Mouse (Mus musculus) C2C12 (cell line): ENCODE measurements around the gene Fbn1.

Source experiments
- CTCF ChIP-seq: IDR thresholded peaks from one replicate; pipeline ENCODE4 v1.5.1; 2011; ENCODE audit not compliant: control insufficient read depth, insufficient read depth, insufficient read length
- FOSL1 ChIP-seq: IDR thresholded peaks from one replicate; pipeline ENCODE4 v1.8.0; 2011; ENCODE audit warnings: mild to moderate bottlenecking, low read length; ENCODE audit not compliant: poor library complexity, insufficient read depth, severe bottlenecking
- MYOG ChIP-seq: IDR thresholded peaks from one replicate; pipeline ENCODE4 v1.6.1; 2011; ENCODE audit not compliant: control insufficient read depth, insufficient read length; ENCODE audit errors: extremely low read depth
- USF1 ChIP-seq: IDR thresholded peaks from one replicate; pipeline ENCODE4 v1.6.1; 2011; ENCODE audit warnings: low read depth, mild to moderate bottlenecking, control low read depth, moderate library complexity

DNA sequence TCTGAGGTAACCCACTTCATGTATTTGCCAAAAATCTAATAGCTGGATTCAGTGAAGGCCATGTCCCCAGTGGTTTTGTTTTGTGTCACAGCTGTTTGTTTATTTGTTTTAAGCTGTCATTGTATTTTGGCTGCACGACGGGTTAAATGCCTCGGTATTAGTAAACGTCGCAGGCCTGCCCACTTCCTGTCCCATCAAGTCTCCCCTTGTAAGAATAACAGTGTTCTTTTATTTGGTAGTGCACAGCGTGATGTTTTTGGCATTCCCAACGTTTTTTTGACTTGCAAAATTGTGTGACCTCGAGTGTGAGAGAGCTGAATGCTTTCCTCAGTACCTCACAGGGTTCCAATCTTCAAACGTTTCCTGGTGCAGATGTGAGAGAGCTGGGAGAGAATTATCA lies 244.0 kb downstream of the Fbn1 start:
- TF ChIP-seq CTCF: no peak
- no peak for TF ChIP-seq MYOG
- no peak for TF ChIP-seq USF1
- no peak for TF ChIP-seq FOSL1
